Mouse (Mus musculus) liver, postnatal 0 days (tissue): Measurements from ENCODE around the gene Mgat4b. TPM values are rescaled to one million over a fixed set of nuclear protein-coding genes. Genes with fewer than 3 reads are reported as not detected.

Experiments used
- ATAC-seq: fragments of 200-750 bp; cut with Nextera tagmentation; 2 replicates; pipeline ENCODE4 v1.8.0; 2017; ENCODE audit warnings: mild to moderate bottlenecking, moderate library complexity
- DNase-seq: peaks from one replicate; pipeline ENCODE4 v3.0.0-alpha.2; 2016
- H3K27ac ChIP-seq: fragments of 300-500 bp; sonication (generic); 2 replicates; pipeline ENCODE4 v1.5.1; 2014; ENCODE audit warnings: antibody characterized with exemption, moderate library complexity, mild to moderate bottlenecking, low read depth
- H3K27me3 ChIP-seq: fragments of 300-500 bp; sonication (generic); 2 replicates; pipeline ENCODE4 v1.6.1; 2014; ENCODE audit warnings: low read length, control low read depth, mixed read lengths; ENCODE audit not compliant: insufficient read depth
- H3K36me3 ChIP-seq: fragments of 300-500 bp; sonication (generic); replicated peaks from 2 replicates; pipeline ENCODE4 v1.6.1; 2014; ENCODE audit warnings: mild to moderate bottlenecking, control low read depth, low read length, moderate library complexity, mixed read lengths; ENCODE audit not compliant: insufficient read depth
- H3K4me1 ChIP-seq: fragments of 300-500 bp; sonication (generic); 2 replicates; pipeline ENCODE4 v1.6.1; 2014; ENCODE audit warnings: antibody characterized with exemption, mild to moderate bottlenecking, control low read depth; ENCODE audit not compliant: insufficient read depth
- H3K4me2 ChIP-seq: fragments of 300-500 bp; sonication (generic); 2 replicates; pipeline ENCODE4 v1.6.1; 2014; ENCODE audit warnings: low read depth, mild to moderate bottlenecking, low read length, moderate library complexity, mixed read lengths
- H3K4me3 ChIP-seq: fragments of 300-500 bp; sonication (generic); 2 replicates; pipeline ENCODE4 v1.5.1; 2014; ENCODE audit warnings: low read depth, low read length
- H3K9ac ChIP-seq: fragments of 300-500 bp; sonication (generic); replicated peaks from 2 replicates; pipeline ENCODE4 v1.6.1; 2014; ENCODE audit warnings: mild to moderate bottlenecking, moderate library complexity
- H3K9me3 ChIP-seq: fragments of 300-500 bp; sonication (generic); 2 replicates; pipeline ENCODE4 v1.6.1; 2016; ENCODE audit warnings: mild to moderate bottlenecking, control low read depth, low read length, mixed read lengths
- CTCF ChIP-seq: sonication (generic); IDR thresholded peaks from 2 replicates; pipeline ENCODE4 v1.5.1; 2016; ENCODE audit warnings: antibody characterized with exemption, low read depth
- EP300 ChIP-seq: IDR thresholded peaks from 2 replicates; pipeline ENCODE4 v1.6.1; 2016; ENCODE audit warnings: antibody characterized with exemption, low read depth, mild to moderate bottlenecking
- WGBS: fragments of 180-500 bp; shearing (Covaris S2); extraction: QIAGEN DNeasy Blood & Tissue Kit; methylation state at CpG from one replicate; pipeline ENCODE4 v1.1.7; 2014; ENCODE audit not compliant: insufficient replicate concordance; 5-methylcytosine and 5-hydroxymethylcytosine counted together
- microRNA-seq: library from miRNA; unstranded; fragments of <30 nt; microRNA quantifications from one replicate; pipeline ENCODE4, GENCODE M21; 2016
- polyA plus RNA-seq: library from polyadenylated mRNA; unstranded; fragments of >200 nt; fragmentation: Nextera tagmentation; extraction: Ambion mirVana; gene quantifications from 2 replicates; pipeline ENCODE4 v1.2.1, GENCODE M21; 2015

The Mgat4b gene
- polyA plus RNA-seq, 1 experiment from 2014 or later = 17.2 TPM

- Histone ChIP-seq H3K4me1 (peaks cover 11% of the 10 kb centered on the region), H3K9ac (no peak overlapping the region), H3K36me3 (no peaks in the 10 kb centered on the region; the same call in 1 of the 2 replicates), H3K27me3 (no peaks in the 10 kb centered on the region), H3K9me3 (no peaks in the 10 kb centered on the region), H3K27ac (peak overlapping the region; percentile 11; the same call in 1 of the 2 replicates), H3K4me2 (peak overlapping the region; percentile 19; the same call in 1 of the 2 replicates), H3K4me3 (no peak overlapping the region)
- no peak for TF ChIP-seq EP300
- no peak for TF ChIP-seq CTCF
- whole genome bisulfite sequencing = 40% methylated on average over 5 of the region's 5 CpGs
- DNase-seq (no peak), ATAC-seq (peak; percentile 50; the same call in 1 of the 2 replicates)
Measured at GRCm38 (mm10) chr11:50275568-50276151, 65.0 kb downstream of the Mgat4b start.

GRCm38 (mm10) chr11:50277025-50277424 is 66.3 kb downstream of the Mgat4b start:
- peak; percentile 10 for DNase-seq
- no peak for ATAC-seq

GRCm38 (mm10) chr11:50277706-50278105 is 67.0 kb downstream of the Mgat4b start:
- no peaks in the 10 kb centered on the region for H3K27me3 ChIP-seq
- H3K9ac ChIP-seq = no peak overlapping the region
- H3K27ac ChIP-seq = no peak overlapping the region
- ATAC-seq (no peak), DNase-seq (no peak)
- no peaks in the 10 kb centered on the region; the same call in 1 of the 2 replicates for H3K36me3 ChIP-seq
- 86% methylated on average over 6 of the region's 6 CpGs for WGBS
- no peak for TF ChIP-seq CTCF
- no peak for TF ChIP-seq EP300
- no peaks in the 10 kb centered on the region for H3K9me3 ChIP-seq
- peaks cover 11% of the 10 kb centered on the region for H3K4me1 ChIP-seq
- H3K4me2 ChIP-seq = no peak overlapping the region
- no peak overlapping the region for H3K4me3 ChIP-seq

More at GRCm38 (mm10) chr11:50277025-50277424, 66.3 kb downstream of the Mgat4b start:
- peaks cover 11% of the 10 kb centered on the region for H3K4me1 ChIP-seq
- H3K27ac ChIP-seq = no peak overlapping the region
- no peak overlapping the region for H3K4me2 ChIP-seq
- H3K9ac ChIP-seq = no peak overlapping the region
- H3K9me3 ChIP-seq = no peaks in the 10 kb centered on the region
- no peaks in the 10 kb centered on the region; the same call in 1 of the 2 replicates for H3K36me3 ChIP-seq
- no peaks in the 10 kb centered on the region for H3K27me3 ChIP-seq
- TF ChIP-seq CTCF = peak; percentile 29
- no peak for TF ChIP-seq EP300
- no peak overlapping the region for H3K4me3 ChIP-seq

- Histone ChIP-seq H3K36me3 (no peaks in the 10 kb centered on the region; the same call in 1 of the 2 replicates), H3K4me3 (no peak overlapping the region), H3K4me1 (peaks cover 11% of the 10 kb centered on the region), H3K9me3 (no peaks in the 10 kb centered on the region), H3K27me3 (no peaks in the 10 kb centered on the region), H3K27ac (no peak overlapping the region), H3K4me2 (no peak overlapping the region), H3K9ac (no peak overlapping the region)
- no peak for TF ChIP-seq EP300
- no peak for TF ChIP-seq CTCF
- no peak for DNase-seq
- 84% methylated on average over 4 of the region's 4 CpGs for WGBS
- no peak for ATAC-seq
Measured at GRCm38 (mm10) chr11:50279005-50279404, 68.3 kb downstream of the Mgat4b start.

GRCm38 (mm10) chr11:50280053-50280452 is 69.4 kb downstream of the Mgat4b start:
- ATAC-seq (no peak), DNase-seq (no peak)
- Histone ChIP-seq H3K9me3 (no peaks in the 10 kb centered on the region), H3K36me3 (no peaks in the 10 kb centered on the region; the same call in 1 of the 2 replicates), H3K27me3 (no peaks in the 10 kb centered on the region), H3K4me3 (no peak overlapping the region), H3K4me2 (no peak overlapping the region), H3K27ac (no peak overlapping the region), H3K4me1 (peaks cover 11% of the 10 kb centered on the region), H3K9ac (no peak overlapping the region)
- WGBS = 49% methylated on average over 1 of the region's 1 CpGs
- TF ChIP-seq EP300 (no peak), CTCF (no peak)

Small RNA genes lying within 50 kb of the gene (microRNA-seq; reads per million reads assigned to microRNA genes)
- gene Mir6919 = not detected

Other genes starting within 250 kb of the Mgat4b start
- gene Rnf130, start 185.5 kb upstream of the Mgat4b start, polyA plus RNA-seq = 75.0 and 82.0 TPM in 2 replicates
- gene Tbc1d9b, start 79.5 kb upstream of the Mgat4b start, polyA plus RNA-seq = 8.9 and 9.1 TPM in 2 replicates
- gene Mrnip, start 36.4 kb upstream of the Mgat4b start, polyA plus RNA-seq = 5.0 and 5.1 TPM in 2 replicates
- gene Sqstm1, start 63 bp upstream of the Mgat4b start, polyA plus RNA-seq = 154 and 172 TPM in 2 replicates
- 0.68 and 0.89 TPM in 2 replicates for gene Ltc4s, start 27.7 kb downstream of the Mgat4b start, polyA plus RNA-seq
- gene Maml1, start 81.4 kb downstream of the Mgat4b start, polyA plus RNA-seq = 1.6 TPM in 2 replicates
- gene Canx, start 114.8 kb downstream of the Mgat4b start, polyA plus RNA-seq = 125 and 130 TPM in 2 replicates
- 0.21 TPM in 1 of 2 replicates, not detected in the other for gene Cby3, start 143.6 kb downstream of the Mgat4b start, polyA plus RNA-seq
- 70.1 and 71.1 TPM in 2 replicates for gene Hnrnph1, start 166.1 kb downstream of the Mgat4b start, polyA plus RNA-seq
- gene Rufy1, start 220.2 kb downstream of the Mgat4b start, polyA plus RNA-seq = 7.1 and 7.9 TPM in 2 replicates